Mouse (Mus musculus) hematopoietic stem cell, adult 5-6 weeks (primary cell): ENCODE measurements around the gene Prdm9. TPM values are rescaled to one million over a fixed set of nuclear protein-coding genes. Genes with fewer than 3 reads are reported as not detected.

Experiments used
- ATAC-seq, 2 experiments: fragments of 125-278 bp in 1 of 2; replicated peaks in 1 of 2; 2 replicates each; pipeline ENCODE4 v1.8.0; 2016 to 2017; ENCODE audit warnings: inconsistent platforms in 2 of 2, mild to moderate bottlenecking in 2 of 2, moderate number of reproducible peaks in 2 of 2, low read depth in 1 of 2, moderate TSS enrichment in 1 of 2; ENCODE audit not compliant: low FRiP score in 2 of 2, poor library complexity in 2 of 2, severe bottlenecking in 2 of 2, insufficient read depth in 1 of 2, low TSS enrichment in 1 of 2
- total RNA-seq: library from RNA; stranded (forward); fragments of 172-1452, 232-1000 nt; gene quantifications from 2 replicates; pipeline ENCODE4 v1.2.3, GENCODE M21; 2017

The Prdm9 gene
- total RNA-seq, 1 experiment from 2014 or later = 4.4 TPM

GRCm38 (mm10) chr17:15535943-15536342 lies 28.2 kb downstream of the Prdm9 start:
- ATAC-seq = no peak

- ATAC-seq = peak in 1 of 2 experiments; percentile 35; a peak in 1 of 4 replicates
Measured at GRCm38 (mm10) chr17:15535162-15535800, 28.9 kb downstream of the Prdm9 start.

DNA sequence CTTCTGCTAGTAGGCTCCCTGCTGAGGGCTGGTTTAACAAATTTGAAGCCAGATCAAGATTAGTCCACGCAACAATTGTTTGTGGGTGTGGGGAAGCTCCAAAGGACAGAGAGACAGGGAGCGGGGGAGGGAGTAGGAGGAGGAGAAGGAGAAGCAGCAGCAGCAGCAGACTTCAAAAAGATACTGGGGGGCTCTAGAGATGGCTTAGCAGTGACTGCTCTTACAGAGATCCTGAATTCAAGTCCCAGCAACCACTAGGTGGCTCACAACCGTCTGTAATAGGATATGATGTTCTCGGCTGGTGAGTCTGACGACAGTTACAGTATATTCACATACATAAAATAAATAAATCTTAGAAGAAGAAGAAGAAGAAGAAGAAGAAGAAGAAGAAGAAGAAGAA lies 34.0 kb downstream of the Prdm9 start:
- no peak for ATAC-seq

DNA sequence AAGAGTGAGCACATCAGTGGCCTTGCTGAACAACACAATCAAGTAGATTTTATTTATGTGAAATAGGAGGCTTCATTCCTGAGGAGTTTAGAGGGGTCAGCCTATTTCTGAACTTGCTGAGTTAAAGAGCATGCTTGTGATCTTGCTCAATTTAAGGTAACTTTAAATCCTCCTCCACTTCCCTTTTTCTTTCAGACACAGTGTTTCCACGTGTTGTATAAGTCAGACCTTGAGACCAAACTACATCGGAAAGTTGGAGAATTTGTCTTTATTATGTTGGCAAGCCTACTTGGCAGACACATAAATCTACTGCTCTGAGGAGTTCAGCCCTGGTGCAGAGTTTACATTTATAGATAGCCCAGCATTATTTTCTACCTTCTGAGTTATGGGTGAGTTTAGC lies 35.3 kb downstream of the Prdm9 start:
- ATAC-seq = no peak

DNA sequence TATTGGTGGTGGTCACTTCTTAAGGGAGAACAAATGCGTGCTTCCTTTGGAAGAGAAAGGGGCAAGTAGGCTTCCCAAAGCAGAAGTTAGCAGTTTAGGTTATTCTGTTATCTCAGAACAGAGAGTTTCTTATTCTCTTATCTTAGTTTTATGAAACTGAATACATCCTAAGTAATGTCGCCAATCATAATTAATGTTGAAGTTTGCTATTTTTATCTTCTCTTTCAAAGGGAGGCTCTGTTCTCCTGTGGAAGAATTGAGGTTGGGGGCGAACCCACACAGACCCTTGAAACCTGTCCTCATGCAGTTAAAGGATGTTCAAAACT lies 36.4 kb downstream of the Prdm9 start:
- no peak for ATAC-seq

- peak; percentile 96 for ATAC-seq
Measured at GRCm38 (mm10) chr17:15526986-15527810, 37.0 kb downstream of the Prdm9 start, which contains the start of gene Pdcd2. Pdcd2 (minus strand) TSS chr17:15527301.

- ATAC-seq = no peak
Measured at GRCm38 (mm10) chr17:15526304-15526703, 37.9 kb downstream of the Prdm9 start.

GRCm38 (mm10) chr17:15518766-15519165 lies 45.4 kb downstream of the Prdm9 start:
- no peak for ATAC-seq

GRCm38 (mm10) chr17:15518186-15518585 lies 46.0 kb downstream of the Prdm9 start:
- ATAC-seq = no peak

DNA sequence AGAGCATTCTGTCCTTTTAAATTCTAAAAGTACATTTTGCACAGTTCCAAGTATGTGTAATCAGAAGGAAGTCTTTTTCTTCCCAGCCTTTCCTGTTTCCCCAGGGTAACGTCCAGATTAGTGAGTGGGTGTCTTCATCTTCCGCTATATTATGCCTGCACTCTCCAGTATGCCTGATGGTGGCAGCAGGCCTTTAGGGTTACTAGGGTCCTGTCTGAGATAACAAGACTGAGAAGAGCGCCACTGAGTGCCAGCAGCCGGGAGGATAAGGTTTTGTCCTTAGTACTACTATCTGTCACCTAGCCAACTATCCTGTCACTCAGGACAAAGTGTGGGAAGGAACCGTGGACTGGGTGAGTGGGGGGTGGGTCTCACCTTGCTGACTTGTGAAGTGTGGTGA lies 46.4 kb downstream of the Prdm9 start:
- ATAC-seq = no peak

GRCm38 (mm10) chr17:15510694-15511093 lies 53.5 kb downstream of the Prdm9 start:
- no peak for ATAC-seq

DNA sequence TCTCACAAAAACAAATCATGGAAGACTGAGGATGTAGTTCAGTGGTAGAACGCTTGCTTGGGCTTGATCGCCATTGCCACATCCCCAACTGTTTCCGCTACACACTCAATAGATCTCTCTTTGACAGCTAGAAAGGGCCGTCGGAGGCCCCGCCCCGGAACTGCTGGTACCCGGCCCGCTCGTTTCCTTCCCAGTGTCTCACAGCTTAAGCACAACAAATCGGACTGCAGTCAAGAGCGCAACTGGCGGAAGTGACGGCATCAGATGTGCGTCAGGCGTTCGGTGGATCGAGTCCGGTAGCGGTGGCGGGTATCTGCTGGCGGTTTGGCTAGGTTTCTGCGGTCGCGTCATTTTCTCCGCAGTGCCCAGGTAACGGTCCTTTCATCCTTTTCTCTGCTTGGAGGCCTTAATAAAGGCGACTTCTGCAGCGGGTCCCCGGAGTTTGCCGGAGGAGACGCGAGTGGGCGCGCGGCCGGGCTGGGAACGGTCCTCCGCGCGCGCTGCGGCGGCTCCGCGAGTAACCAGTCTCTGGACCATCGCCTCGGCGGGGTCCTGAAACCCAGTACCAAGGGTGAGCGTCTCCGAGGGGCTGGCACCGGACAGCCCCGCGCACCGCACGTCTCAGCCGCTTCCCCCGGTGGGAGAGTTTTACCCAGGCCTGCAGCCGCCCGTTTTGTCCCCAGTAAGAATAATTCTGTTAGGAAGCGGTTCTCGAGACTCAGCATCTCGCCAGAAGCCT lies 64.3 kb downstream of the Prdm9 start, which contains the start of the genes Psmb1 and Tbp:
TSS of gene Psmb1 (minus strand) at position 96 of the 739 bp plus-strand sequence.
TSS of gene Tbp (plus strand) at position 233 of the 739 bp plus-strand sequence.
- ATAC-seq = peak; percentile 90 to 92

DNA sequence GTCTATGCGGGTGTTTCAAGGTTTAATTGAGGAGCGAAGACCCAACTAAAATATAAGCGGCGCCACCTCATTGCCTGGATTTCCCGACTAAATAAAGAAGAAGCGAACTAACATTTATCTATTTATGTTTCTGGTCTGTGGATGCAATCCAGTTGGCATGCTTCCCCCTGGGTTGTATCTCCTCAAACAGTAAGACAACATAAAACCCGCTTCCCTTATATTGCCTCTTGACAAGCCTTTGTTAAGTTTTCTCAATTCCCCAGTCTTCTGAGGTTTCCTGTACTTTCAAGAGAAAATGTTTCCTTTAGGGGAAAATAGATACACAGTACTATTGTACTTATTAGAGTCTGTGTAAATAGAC lies 65.4 kb downstream of the Prdm9 start:
- ATAC-seq = no peak

GRCm38 (mm10) chr17:15497882-15498752 lies 66.0 kb downstream of the Prdm9 start:
- peak; percentile 84 to 86 for ATAC-seq
